Mouse (Mus musculus): ENCODE results near the gene Zfp777.

Zfp777 gene

GRCm38 (mm10) chr6:48025905-48026660 lies 22.6 kb downstream of the Zfp777 start:
- no peak for DNase-seq (ENCODE audit: low read depth, low spot score)

- no peak for DNase-seq (ENCODE audit: low read depth, low spot score)
Measured at GRCm38 (mm10) chr6:48024994-48025345, 23.7 kb downstream of the Zfp777 start.

- DNase-seq (ENCODE audit: low read depth, low spot score): no peak
Measured at GRCm38 (mm10) chr6:48024330-48024993, 24.2 kb downstream of the Zfp777 start.

- no peak for DNase-seq (ENCODE audit: low read depth, low spot score)
Measured at GRCm38 (mm10) chr6:48022672-48023071, 26.0 kb downstream of the Zfp777 start.

GRCm38 (mm10) chr6:48021678-48022077 lies 27.0 kb downstream of the Zfp777 start:
- DNase-seq (ENCODE audit: low read depth, low spot score): no peak

GRCm38 (mm10) chr6:48020006-48020405 lies 28.7 kb downstream of the Zfp777 start:
- no peak for DNase-seq (ENCODE audit: low read depth, low spot score)

- no peak for DNase-seq (ENCODE audit: low read depth, low spot score)
Measured at GRCm38 (mm10) chr6:48016841-48017240, 31.9 kb downstream of the Zfp777 start.

GRCm38 (mm10) chr6:48016090-48016521 lies 32.6 kb downstream of the Zfp777 start:
- DNase-seq (ENCODE audit: low read depth, low spot score): peak; percentile 76

- DNase-seq (ENCODE audit: low read depth, low spot score): no peak
Measured at GRCm38 (mm10) chr6:48010727-48011126, 38.0 kb downstream of the Zfp777 start.

GRCm38 (mm10) chr6:47995661-47996060 lies 53.0 kb downstream of the Zfp777 start:
- no peak for DNase-seq (ENCODE audit: low read depth, low spot score)

GRCm38 (mm10) chr6:47983936-47984335 lies 64.8 kb downstream of the Zfp777 start:
- no peak for DNase-seq (ENCODE audit: low read depth, low spot score)

- peak; percentile 25 for DNase-seq (ENCODE audit: low read depth, low spot score)
Measured at GRCm38 (mm10) chr6:47978897-47979368, 69.8 kb downstream of the Zfp777 start.

- DNase-seq (ENCODE audit: low read depth, low spot score): no peak
Measured at GRCm38 (mm10) chr6:47974599-47974998, 74.1 kb downstream of the Zfp777 start.
